Mouse (Mus musculus) forebrain, embryonic 15.5 days (tissue): ENCODE measurements around the gene Lrch1. TPM values are rescaled to one million over a fixed set of nuclear protein-coding genes. Genes with fewer than 3 reads are reported as not detected.

ENCODE experiments used
- ATAC-seq: fragments of 200-750 bp; cut with Nextera tagmentation; replicated peaks from 2 replicates; pipeline ENCODE4 v1.8.0; 2017; ENCODE audit warnings: mild to moderate bottlenecking, moderate TSS enrichment, moderate library complexity
- H3K27ac ChIP-seq: fragments of 300-500 bp; sonication (generic); replicated peaks from 2 replicates; pipeline ENCODE4 v1.5.1; 2015; ENCODE audit warnings: mild to moderate bottlenecking, inconsistent platforms
- H3K27me3 ChIP-seq: fragments of 300-500 bp; sonication (generic); 2 replicates; pipeline ENCODE4 v1.6.1; 2015; ENCODE audit warnings: inconsistent platforms
- H3K36me3 ChIP-seq: fragments of 300-500 bp; sonication (generic); 2 replicates; pipeline ENCODE4 v1.6.1; 2015; ENCODE audit warnings: mild to moderate bottlenecking, inconsistent platforms
- H3K4me1 ChIP-seq: fragments of 300-500 bp; sonication (generic); 2 replicates; pipeline ENCODE4 v1.6.1; 2015; ENCODE audit warnings: inconsistent platforms
- H3K4me2 ChIP-seq: fragments of 300-500 bp; sonication (generic); replicated peaks from 2 replicates; pipeline ENCODE4 v1.6.1; 2015; ENCODE audit warnings: mild to moderate bottlenecking, inconsistent platforms
- H3K4me3 ChIP-seq: fragments of 300-500 bp; sonication (generic); 2 replicates; pipeline ENCODE4 v1.5.1; 2015; ENCODE audit warnings: mild to moderate bottlenecking, inconsistent platforms
- H3K9ac ChIP-seq: fragments of 300-500 bp; sonication (generic); replicated peaks from 2 replicates; pipeline ENCODE4 v1.6.1; 2015; ENCODE audit warnings: mild to moderate bottlenecking, inconsistent platforms
- H3K9me3 ChIP-seq: fragments of 300-500 bp; sonication (generic); 2 replicates; pipeline ENCODE4 v1.6.1; 2016; ENCODE audit warnings: inconsistent platforms
- WGBS: fragments of 180-500 bp; shearing (Covaris S2); methylation state at CpG from one replicate; pipeline ENCODE4 v1.1.7; 2015; ENCODE audit warnings: mixed read lengths; 5-methylcytosine and 5-hydroxymethylcytosine counted together
- polyA plus RNA-seq: library from polyadenylated mRNA; unstranded; fragments of >200 nt; fragmentation: Nextera tagmentation; extraction: Ambion mirVana; gene quantifications from 2 replicates; pipeline ENCODE4 v1.2.1, GENCODE M21; 2015

Gene Lrch1
- polyA plus RNA-seq, 1 experiment from 2014 or later, result 10.9 TPM

DNA sequence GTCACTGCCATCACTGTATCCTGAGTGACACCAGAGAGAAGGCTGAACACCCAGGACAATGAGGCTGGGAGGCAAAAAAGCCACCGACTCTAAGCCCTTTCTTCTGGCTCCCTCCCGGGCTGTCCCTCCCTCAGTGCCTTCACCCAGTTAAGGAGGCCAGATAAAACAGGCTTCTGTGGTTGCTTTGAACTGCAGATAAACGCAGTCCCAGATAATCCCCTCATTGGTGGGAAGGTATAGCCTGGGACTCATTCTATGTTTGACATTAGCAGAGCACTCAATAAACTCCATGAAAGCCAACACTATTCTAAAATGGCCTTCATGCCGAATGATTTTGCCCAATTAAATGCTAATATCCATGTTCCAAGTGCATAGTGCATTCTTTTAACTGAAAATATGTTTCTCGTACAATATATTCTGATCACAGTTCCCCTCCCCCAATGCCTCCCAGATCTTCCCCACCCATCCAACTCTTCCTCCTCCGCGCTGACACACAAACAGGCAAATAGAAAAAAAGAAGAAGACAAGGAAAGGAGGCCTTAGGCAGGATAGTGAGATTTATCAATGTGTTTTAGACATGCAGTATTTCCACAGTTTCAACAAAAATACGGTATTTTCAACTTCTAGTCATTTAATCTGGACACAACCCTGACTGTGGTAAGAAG lies 46.8 kb downstream of the Lrch1 start:
- Histone ChIP-seq H3K4me3 (no peak overlapping the region), H3K9me3 (no peaks in the 10 kb centered on the region), H3K27me3 (no peaks in the 10 kb centered on the region), H3K4me1 (no peaks in the 10 kb centered on the region), H3K4me2 (no peak overlapping the region), H3K36me3 (no peaks in the 10 kb centered on the region), H3K9ac (no peak overlapping the region), H3K27ac (no peak overlapping the region)
- no peak for ATAC-seq
- WGBS, result 51% methylated on average over 8 of the region's 8 CpGs

- WGBS, result 63% methylated on average over 13 of the region's 13 CpGs
- H3K36me3 ChIP-seq, result no peaks in the 10 kb centered on the region
- ATAC-seq, result no peak
- H3K4me1 ChIP-seq, result no peaks in the 10 kb centered on the region
- no peak overlapping the region for H3K4me2 ChIP-seq
- no peaks in the 10 kb centered on the region for H3K9me3 ChIP-seq
- no peaks in the 10 kb centered on the region for H3K27me3 ChIP-seq
- H3K9ac ChIP-seq, result no peak overlapping the region
- no peak overlapping the region for H3K27ac ChIP-seq
- no peak overlapping the region for H3K4me3 ChIP-seq
These were observed 47.5 kb downstream of the Lrch1 start for GRCm38 (mm10) chr14:74899953-74900704.

DNA sequence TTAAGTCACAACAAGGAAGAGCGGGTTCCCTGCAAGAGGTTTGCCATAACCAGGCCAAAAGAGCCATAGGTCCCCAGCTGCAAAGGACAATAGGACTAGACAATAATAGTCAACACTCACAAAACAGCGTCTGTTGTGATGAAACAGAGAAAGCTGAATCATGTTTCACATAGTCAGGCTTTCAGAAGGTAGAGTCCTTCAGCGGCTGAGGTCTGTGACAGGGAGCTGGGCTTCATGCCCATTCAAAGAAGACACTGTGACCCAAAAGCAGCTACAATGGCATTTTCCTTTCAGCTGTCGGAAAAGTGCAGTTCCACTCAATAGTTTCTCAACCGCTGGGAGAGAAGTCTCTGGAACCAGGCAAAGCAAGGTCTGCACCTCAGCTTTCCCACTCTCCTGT lies 48.7 kb downstream of the Lrch1 start:
- Histone ChIP-seq H3K9ac (no peak overlapping the region), H3K36me3 (no peaks in the 10 kb centered on the region), H3K4me2 (no peak overlapping the region), H3K27me3 (no peaks in the 10 kb centered on the region), H3K4me3 (no peak overlapping the region), H3K27ac (no peak overlapping the region), H3K9me3 (no peaks in the 10 kb centered on the region), H3K4me1 (no peaks in the 10 kb centered on the region)
- ATAC-seq, result no peak
- 75% methylated on average over 5 of the region's 5 CpGs for WGBS

DNA sequence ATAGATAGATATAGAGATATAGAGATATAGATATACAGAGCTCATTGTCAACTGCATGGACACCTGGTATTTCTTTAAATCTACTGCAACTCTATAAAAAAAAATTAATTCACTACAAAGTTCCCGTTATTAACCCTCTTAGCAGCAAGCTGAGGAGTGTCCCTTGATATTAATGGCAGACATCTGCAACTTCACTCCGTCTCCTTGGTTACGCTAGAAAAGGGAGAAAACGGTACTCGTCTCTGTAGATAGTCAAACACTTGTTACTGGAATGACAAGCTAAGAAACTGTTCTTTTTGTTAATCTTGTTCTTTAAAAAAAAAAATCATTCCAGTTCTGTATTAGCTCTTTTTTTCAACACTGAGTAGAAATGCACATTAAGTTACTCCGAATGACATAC lies 54.0 kb downstream of the Lrch1 start:
- Histone ChIP-seq H3K4me3 (no peak overlapping the region), H3K9ac (no peak overlapping the region), H3K4me2 (no peak overlapping the region), H3K9me3 (no peaks in the 10 kb centered on the region), H3K27ac (no peak overlapping the region), H3K27me3 (no peaks in the 10 kb centered on the region), H3K4me1 (peaks cover 11% of the 10 kb centered on the region), H3K36me3 (no peaks in the 10 kb centered on the region)
- 58% methylated on average over 6 of the region's 6 CpGs for WGBS
- ATAC-seq, result no peak

DNA sequence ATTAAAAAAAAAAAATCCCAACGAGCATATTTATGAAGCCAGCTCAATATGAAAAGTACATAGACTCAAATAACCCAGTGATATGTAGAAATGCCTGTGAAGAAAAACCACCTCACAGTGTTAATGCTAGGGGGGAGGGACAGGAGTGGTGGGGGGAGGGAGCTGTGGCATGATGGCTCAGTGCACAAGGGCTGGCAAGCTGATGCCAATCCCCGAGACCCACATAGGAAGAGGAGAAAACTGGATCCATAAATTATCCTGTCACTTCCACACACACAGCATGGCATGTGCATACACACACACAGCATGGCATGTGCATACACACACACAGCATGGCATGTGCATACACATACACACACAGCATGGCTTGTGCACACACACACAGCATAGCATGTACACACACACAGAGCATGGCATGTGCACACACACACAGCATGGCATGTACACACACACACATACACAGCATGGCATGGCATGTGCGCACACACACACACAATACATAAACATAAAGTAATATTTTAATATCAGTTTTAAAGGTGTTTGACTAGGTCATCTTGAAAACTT lies 54.5 kb downstream of the Lrch1 start:
- Histone ChIP-seq H3K4me1 (peaks cover 11% of the 10 kb centered on the region), H3K27me3 (no peaks in the 10 kb centered on the region), H3K9ac (no peak overlapping the region), H3K27ac (no peak overlapping the region), H3K4me2 (no peak overlapping the region), H3K4me3 (no peak overlapping the region), H3K36me3 (no peaks in the 10 kb centered on the region), H3K9me3 (no peaks in the 10 kb centered on the region)
- ATAC-seq, result peak; percentile 72; the same call in 1 of the 2 replicates
- 75% methylated on average over 3 of the region's 3 CpGs for WGBS

DNA sequence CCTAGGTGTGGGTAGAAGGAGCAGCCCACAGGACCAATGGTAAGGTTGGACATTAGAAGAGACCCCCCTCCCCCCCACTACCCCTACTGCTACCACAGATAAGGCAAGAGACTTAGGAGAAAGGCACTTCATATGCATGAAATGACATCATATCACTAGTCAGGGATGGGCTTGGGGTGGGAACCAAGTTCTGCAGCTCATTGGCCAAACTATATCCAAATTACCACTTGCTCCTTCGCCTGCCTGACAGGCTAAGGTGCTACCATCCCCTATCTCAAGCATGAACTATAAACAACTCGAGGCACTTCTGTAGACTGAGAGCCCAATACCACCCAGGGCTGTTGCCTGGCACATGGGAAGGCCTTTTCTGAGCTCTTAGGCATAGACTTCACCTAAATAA lies 58.4 kb downstream of the Lrch1 start:
- peaks cover 30% of the 10 kb centered on the region for H3K4me1 ChIP-seq

DNA sequence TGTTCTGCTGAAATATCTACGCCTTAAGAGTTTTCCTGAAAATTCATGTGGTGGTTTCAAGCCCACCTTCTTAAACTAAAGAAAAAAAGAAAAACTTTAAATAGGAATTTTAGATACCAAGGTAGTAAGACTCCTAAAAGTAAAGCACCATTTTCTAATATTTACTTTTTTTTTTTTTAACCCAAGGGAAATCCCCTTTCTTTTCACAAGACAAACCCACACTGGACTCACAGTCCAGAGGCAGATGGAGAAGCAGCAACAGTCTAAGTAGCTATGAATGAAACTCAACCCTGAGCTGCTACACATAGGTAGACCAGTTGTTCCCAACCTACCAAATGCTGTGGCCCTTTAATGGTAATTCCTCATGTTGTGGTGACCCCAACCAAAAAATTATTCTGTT lies 59.6 kb downstream of the Lrch1 start:
- Histone ChIP-seq H3K27me3 (no peaks in the 10 kb centered on the region), H3K4me2 (no peak overlapping the region), H3K4me1 (peaks cover 34% of the 10 kb centered on the region), H3K36me3 (no peaks in the 10 kb centered on the region), H3K9me3 (no peaks in the 10 kb centered on the region), H3K27ac (no peak overlapping the region), H3K9ac (no peak overlapping the region), H3K4me3 (no peak overlapping the region)
- WGBS, result 97% methylated on average over 1 of the region's 1 CpGs
- ATAC-seq, result no peak

More for the DNA sequence above, 58.4 kb downstream of the Lrch1 start:
- ATAC-seq, result no peak
- Histone ChIP-seq H3K9ac (no peak overlapping the region), H3K9me3 (no peaks in the 10 kb centered on the region), H3K27me3 (no peaks in the 10 kb centered on the region), H3K27ac (no peak overlapping the region), H3K4me3 (no peak overlapping the region), H3K4me2 (no peak overlapping the region), H3K36me3 (no peaks in the 10 kb centered on the region)
- 88% methylated on average over 2 of the region's 2 CpGs for WGBS

DNA sequence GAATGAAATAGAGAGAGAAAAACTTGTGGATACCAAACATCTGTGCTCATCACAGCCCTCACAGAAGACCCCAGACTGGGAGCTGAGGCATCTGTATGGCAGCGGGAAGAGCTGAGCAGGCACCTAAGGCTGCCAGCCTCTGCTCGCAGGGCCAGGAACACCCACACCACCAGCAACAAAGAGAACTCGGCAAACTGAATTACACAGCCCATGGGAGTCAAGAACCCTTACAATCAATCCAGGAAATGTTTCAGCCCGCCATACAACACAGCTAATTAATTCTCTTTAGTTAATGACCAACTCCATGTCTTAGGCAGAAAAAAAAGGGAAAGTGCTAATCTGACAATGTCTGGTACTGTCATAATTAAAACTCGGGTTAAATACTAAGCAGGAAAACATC lies 61.2 kb downstream of the Lrch1 start:
- no peak overlapping the region for H3K4me2 ChIP-seq
- H3K9ac ChIP-seq, result no peak overlapping the region
- H3K27me3 ChIP-seq, result no peaks in the 10 kb centered on the region
- no peak for ATAC-seq
- WGBS, result 14% methylated on average over 5 of the region's 5 CpGs
- peaks cover 33% of the 10 kb centered on the region for H3K4me1 ChIP-seq
- no peak overlapping the region for H3K27ac ChIP-seq
- no peaks in the 10 kb centered on the region for H3K36me3 ChIP-seq
- H3K9me3 ChIP-seq, result no peaks in the 10 kb centered on the region
- no peak overlapping the region for H3K4me3 ChIP-seq

DNA sequence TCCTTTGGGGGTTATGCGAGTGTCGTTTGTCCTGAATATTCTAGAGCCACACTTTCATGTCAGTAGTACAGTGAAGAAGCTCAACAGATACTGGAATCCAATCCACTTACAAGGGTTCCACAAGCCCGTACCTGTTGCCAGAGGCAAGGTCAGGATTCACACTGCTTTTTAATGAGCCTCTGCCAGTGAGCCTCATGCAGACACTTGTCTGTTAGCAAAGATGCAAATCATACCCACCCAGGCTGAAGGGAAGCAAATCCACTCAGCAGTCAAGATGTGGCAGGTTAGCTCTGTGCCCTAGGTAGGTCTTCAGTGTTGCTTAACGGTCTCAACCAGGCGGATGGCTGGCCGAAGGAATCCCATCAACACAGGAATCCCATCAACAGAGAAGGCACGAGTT lies 62.8 kb downstream of the Lrch1 start:
- Histone ChIP-seq H3K9ac (no peak overlapping the region), H3K9me3 (no peaks in the 10 kb centered on the region), H3K4me3 (no peak overlapping the region), H3K4me2 (no peak overlapping the region), H3K4me1 (peaks cover 28% of the 10 kb centered on the region), H3K27ac (no peak overlapping the region), H3K27me3 (no peaks in the 10 kb centered on the region), H3K36me3 (no peaks in the 10 kb centered on the region)
- 50% methylated on average over 7 of the region's 7 CpGs for WGBS
- ATAC-seq, result no peak

DNA sequence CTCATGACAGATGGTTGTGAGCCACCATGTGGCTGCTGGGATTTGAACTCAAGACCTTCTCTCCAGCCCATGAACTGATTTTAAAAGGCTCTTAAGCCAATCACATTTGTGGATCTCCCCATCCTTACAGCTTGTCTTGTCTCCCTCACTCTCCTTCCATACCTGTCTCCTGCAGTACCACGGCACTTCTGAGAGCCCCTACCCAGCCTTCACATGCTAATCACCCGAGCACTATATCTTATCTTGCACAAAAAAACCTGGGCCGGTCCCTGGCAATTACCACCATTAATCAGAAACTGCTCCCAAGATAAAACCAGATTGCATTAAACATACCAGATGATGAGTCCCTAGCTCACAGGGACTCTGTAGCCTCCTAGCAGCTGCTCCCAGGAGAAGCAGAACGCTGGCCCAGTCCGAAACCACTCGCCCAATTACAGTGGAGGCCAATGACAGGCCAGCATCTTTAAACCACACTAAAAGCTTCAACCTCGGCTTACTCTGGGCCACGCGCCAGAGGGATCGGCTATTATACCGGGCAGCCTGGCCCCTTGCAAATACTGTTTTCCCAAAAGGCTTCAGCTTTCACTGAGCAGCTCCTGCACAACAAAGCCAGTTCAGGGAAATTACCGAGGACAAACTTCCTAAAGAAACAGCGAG lies 63.5 kb downstream of the Lrch1 start:
- Histone ChIP-seq H3K4me2 (no peak overlapping the region), H3K9ac (0 out of 2 replicates have a peak overlapping the region, but pooled peaks have one; percentile 14), H3K4me3 (no peak overlapping the region), H3K36me3 (no peaks in the 10 kb centered on the region), H3K27ac (peak overlapping the region; percentile 50), H3K27me3 (no peaks in the 10 kb centered on the region), H3K9me3 (no peaks in the 10 kb centered on the region), H3K4me1 (peaks cover 28% of the 10 kb centered on the region)
- 5% methylated on average over 13 of the region's 13 CpGs for WGBS
- ATAC-seq, result peak; percentile 93

- ATAC-seq, result no peak
- WGBS, result 81% methylated on average over 11 of the region's 11 CpGs
- H3K27me3 ChIP-seq, result no peaks in the 10 kb centered on the region
These were observed 64.5 kb downstream of the Lrch1 start for GRCm38 (mm10) chr14:74883204-74883603.

DNA sequence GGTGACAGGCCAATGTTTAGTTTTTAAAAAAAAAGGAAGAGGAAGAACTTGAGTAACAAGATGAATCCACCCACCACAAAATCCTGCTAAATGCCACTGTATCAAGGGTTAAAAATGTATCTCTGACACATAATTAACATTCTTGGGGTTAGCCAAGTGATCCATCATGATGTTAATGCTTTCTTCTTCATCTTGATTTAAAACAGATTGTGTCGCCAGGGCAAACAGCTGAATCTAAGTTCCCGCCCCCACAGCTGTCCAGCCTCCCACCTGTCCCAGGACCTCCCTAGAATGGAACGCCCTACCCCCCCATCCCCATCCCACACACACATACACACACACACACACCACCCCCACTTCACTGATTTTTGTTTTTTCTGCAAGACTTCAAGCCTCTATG lies 64.9 kb downstream of the Lrch1 start:
- Histone ChIP-seq H3K9me3 (no peaks in the 10 kb centered on the region), H3K9ac (no peak overlapping the region), H3K36me3 (no peaks in the 10 kb centered on the region), H3K27me3 (no peaks in the 10 kb centered on the region), H3K4me1 (peaks cover 28% of the 10 kb centered on the region), H3K4me2 (no peak overlapping the region), H3K4me3 (no peak overlapping the region), H3K27ac (no peak overlapping the region)
- no peak for ATAC-seq
- 86% methylated on average over 3 of the region's 3 CpGs for WGBS

More at GRCm38 (mm10) chr14:74883204-74883603, 64.5 kb downstream of the Lrch1 start:
- peaks cover 28% of the 10 kb centered on the region for H3K4me1 ChIP-seq
- no peaks in the 10 kb centered on the region for H3K36me3 ChIP-seq
- H3K4me3 ChIP-seq, result no peak overlapping the region
- H3K9ac ChIP-seq, result no peak overlapping the region
- no peak overlapping the region for H3K4me2 ChIP-seq
- no peaks in the 10 kb centered on the region for H3K9me3 ChIP-seq
- H3K27ac ChIP-seq, result no peak overlapping the region
